Mouse (Mus musculus): ENCODE data around the gene Kcnma1.
A peak's percentile ranks its signal among the peaks of the same experiment; 100 is the strongest.

DNA sequence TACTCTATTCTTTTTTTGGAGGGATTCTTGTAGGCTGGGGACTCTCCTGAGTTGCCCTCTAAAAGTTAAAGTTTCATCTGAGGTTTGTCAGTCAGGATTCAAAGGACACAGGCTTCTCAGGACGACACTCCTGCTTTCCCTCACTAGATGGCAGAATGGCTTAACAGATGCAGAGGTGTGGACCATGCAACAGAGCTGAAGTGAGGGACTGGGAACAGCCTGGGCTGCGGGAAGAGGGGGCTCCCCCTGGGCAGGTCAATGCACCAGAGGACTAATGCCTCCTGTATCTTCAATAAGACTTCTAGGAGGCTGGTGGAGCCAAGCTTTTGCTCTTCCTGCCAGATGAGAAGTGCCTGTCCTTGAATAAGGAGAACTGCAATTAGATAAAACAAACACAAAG is 438.3 kb downstream of the Kcnma1 start:
- no peak for TF ChIP-seq EP300 (IDR thresholded peaks at IDR 0.05)
- peak; percentile 57 for TF ChIP-seq CTCF (IDR thresholded peaks at IDR 0.05)

Measured in lung, postnatal 0 days (tissue).